Mouse (Mus musculus) T-helper 1 cell (primary cell): ENCODE measurements at regions not wholly inside any gene's neighbourhood (a gene's known extent, or its start where the extent isn't known, plus 50 kb on each side); places are given as distances from the start of the nearest gene placed in this dataset.
"Not testable (repeated sequence)": the region's sequence is repeated elsewhere in the genome, so short reads cannot be mapped to it uniquely, and the experiment has no call there.

ENCODE experiments used
- in situ Hi-C: fragments of 300-600 bp; cut with MboI, MseI; formaldehyde crosslinking; loops from one replicate; pipeline ENCODE4 v1.15.1; 2025; ENCODE audit warnings: high pct_unique_total_duplicates

DNA sequence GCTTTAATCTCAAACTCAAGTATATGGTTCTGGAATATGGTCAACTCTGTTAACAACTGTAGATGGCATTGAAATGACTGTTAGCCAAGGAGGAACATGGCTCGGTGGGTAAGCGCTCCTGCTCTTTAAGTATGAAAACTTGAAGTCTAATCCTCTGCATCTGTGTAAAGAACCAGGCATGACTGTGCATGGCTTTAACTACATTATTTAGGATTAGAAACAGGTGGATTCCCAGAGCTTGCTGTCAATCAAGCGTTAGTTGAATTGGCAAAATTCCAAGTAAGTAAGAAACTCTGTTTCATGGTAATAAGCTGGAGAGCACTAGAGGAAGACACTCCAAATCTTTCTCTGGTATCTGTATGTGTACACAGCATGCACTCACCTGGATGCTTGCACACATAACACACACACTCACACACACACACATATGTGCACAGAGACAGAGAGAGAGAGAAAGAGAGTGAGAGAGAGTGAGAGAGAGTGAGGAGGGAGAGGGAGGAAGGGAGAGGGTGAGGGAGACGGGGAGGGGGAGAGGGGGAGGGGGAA lies 993.9 kb upstream of the Pom121l12 start:
- in situ Hi-C loops = no loop called here

DNA sequence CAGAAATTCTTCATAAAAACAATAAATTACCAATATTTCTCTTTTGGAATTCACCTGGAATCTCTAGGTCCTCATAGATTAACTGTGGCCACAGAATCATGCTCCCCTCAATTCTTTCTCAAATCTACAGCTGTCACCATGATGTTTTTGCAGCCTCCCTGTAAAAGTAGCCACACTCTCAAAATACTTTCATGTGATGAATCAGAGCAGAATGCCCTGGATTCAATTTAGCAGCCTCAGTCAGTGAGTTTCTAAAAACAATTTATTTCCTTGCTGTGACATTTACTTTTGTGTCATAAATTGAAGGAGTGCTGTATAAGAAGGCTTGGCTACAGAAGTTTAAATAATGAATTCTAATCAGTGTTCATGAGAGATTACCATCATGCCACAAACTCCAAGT lies 1014.4 kb upstream of the Pom121l12 start:
- in situ Hi-C loops = no loop called here

DNA sequence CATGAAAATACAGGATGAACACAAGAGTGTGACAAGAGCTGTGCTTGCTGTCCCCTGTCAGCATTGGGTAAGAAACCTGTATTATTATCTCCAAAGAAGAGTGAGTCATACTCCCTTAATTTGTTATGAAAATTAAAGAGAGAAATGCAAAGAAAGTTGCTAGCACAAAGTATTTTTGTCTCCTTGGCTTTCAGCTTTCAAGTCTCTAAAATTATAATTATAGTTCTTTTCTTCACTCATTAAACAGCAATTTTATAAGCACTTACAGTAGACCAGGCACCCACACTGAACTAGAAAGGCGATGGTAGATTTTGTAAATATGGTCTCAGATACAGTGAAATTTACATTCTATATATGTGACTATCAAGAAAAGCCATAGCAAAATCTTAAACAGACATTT lies 1043.8 kb upstream of the Pom121l12 start:
- in situ Hi-C loops = no loop called here

DNA sequence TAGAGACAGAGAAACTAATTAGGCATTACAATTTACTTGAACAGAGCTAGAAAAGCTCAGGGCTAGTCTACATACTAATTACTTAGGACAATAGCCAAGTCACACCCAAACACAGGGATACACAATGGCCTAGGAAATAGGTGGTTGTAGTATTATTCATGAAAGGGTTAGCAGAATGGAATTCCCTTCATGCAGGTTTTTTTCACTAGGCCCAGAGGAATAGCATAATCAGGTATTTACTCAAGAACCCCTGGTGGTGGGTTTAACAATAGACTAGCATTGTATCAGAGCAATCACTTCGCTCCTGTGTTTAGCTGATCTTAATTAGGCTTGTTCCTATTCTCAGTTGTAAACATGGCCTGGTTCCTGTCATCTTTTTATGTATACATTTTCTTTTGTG lies 1054.9 kb upstream of the Cobl start:
- in situ Hi-C loops = not testable (repeated sequence)

DNA sequence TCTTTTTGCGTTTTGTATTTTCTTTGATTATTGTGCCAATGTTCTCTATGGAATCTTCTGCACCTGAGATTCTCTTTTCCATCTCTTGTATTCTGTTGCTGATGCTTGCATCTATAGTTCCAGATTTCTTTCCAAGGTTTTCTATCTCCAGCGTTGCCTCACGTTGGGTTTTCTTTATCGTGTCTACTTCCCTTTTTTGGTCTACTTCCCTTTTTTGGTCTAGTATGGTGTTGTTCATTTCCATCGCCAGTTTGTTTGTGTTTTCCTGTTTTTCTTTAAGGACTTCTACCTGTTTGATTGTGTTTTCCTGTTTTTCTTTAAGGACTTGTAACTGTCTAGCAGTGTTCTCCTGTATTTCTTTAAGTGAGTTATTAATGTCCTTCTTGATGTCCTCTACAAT lies 1046.2 kb upstream of the Cobl start:
- in situ Hi-C loops = not testable (repeated sequence)

DNA sequence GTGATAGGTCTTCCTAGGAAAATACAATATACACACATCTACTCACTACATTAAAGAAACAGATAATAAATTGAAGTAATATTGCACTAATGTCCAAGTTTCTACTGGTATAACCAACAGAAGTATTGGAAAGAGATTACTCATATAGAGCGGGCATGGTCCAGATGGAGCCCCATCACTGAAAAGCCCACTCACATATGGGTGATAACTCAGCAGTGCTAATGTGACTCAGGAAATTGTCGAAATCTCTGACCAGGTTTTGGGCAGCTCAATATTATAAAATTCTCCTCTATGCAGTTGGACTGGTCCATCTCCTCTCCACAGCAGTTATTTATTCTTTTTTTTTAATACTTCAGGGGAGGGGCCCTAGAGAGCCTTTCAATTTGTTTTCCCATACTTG lies 1021.2 kb upstream of the Cobl start:
- in situ Hi-C loops = no loop called here

DNA sequence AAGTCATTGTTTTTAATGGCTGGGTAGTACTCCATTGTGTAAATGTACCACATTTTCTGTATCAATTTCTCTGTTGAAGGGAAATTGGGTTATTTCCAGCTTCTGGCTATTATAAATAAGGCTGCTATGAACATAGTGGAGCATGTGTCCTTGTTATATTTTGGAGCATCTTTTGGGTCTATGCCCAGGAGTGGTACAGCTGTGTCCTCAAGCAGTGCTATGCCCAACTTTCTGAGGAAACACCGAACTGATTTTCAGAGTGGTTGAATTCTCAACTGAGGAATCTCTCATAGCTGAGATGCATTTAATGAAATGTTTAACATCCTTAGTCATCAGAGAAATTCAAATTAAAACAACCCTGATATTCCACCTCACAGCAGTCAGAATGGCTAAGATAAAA lies 986.8 kb upstream of the Cobl start:
- in situ Hi-C loops = loop anchor here (25.0 kb wide), 1 partner anchor 686 kb away; no protein-coding TSS in a partner anchor

DNA sequence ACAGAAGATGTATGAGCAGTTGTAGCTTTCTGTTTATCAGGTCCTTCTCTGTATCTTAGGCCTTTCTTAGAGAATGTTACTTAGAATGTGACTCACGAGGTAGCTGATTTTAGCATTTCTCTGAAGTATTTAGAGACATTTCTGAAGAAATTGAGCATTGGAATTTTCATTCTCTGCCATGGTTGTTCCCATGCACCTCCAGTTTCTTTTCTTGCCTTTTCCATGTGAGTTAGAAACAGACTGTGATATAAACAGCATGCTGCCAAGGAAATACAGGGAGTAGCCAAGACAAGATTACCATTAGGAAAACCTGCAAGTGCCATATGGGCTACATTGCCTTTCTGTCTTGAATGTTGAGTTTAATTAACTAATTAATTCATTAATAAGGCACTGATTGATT lies 971.7 kb upstream of the Cobl start:
- in situ Hi-C loops = no loop called here

DNA sequence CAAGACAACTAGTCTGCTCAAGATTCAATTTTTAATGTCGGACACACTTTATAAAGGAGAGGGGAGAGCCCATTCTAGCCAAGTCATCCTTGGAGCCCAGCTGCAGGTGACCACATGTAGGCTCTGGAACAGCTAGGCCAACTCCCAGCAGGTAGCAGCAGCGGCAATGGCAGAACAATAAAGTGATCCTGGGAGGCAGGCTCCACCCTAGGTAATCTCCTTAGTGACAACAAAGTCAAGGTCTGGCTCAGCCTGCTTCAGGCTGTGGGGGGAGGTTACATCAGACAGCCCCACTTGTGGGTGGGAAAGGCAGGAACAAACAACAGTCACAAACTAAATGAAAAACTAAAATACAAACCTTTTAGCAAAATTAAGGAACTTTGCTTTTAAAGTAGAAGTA lies 953.1 kb upstream of the Cobl start:
- in situ Hi-C loops = not testable (repeated sequence)
